Mouse (Mus musculus): Measurements from ENCODE around the gene Prkci.

- TF ChIP-seq ZC3H11A (IDR thresholded peaks at IDR 0.05; ENCODE audit: borderline replicate concordance, low read depth, low read length) (no peak), ZNF384 (IDR thresholded peaks at IDR 0.05; ENCODE audit: low read depth, low read length) (no peak), HCFC1 (IDR thresholded peaks at IDR 0.05; ENCODE audit: borderline replicate concordance, insufficient read depth, low read length) (no peak)
Observed at GRCm38 (mm10) chr3:31089956-31090355, 94.4 kb downstream of the Prkci start.

All from ES-E14 (cell line).